Mouse (Mus musculus) spleen, postnatal 36 days (tissue): Measurements from ENCODE around the gene Klhl28.

Experiments
- DNase-seq, 2 experiments: peaks; one replicate each; pipeline ENCODE4 v3.0.0; 2022; ENCODE audit warnings: low spot score in 2 of 2, mixed read lengths in 1 of 2

Klhl28 gene

DNA sequence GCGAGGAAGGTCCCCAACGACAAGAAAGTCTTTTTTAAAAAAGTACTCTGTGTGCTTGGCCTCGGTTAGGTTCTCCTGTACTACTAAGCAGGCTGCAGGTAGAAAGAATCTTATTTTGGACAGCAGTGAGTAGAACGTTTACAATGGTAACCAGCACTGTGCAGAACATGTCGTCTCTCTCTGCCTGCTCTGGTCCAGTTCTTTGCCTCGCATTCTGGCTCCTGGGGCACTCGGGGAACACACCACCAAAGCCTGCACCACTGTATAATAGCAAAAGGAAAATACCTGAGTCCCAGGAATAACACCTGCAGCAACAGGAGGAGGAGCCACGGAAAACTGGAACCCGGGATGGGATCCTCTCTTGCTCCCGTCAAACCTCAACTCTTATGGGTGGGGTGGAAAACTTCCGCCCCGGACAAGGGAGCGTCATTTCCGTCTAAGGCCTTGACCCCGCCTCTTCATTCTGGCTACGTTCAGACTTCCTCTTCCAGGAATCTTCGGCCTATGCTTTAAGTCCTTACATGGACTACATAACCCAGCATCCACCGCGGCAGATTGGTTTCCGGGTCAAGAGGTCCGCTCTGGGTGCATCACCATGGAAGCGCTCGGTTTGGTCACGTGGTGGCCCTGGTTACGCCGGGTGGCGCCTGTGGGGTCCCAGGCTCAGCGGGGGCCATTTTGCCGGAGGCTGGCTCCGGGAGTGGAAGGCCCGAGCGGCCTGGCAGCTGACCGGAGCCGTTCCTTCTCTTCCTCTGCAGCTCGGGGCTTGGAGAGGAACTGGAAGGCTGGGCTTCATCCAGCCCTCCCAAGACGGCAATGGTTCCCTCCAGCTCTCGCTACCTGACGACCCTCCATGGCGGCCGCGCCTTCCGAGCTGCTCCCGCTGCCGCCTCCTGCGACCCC lies at the start of gene Klhl28, which contains the start of gene Togaram1:
Gene Klhl28 (minus strand): TSS at position 411 of the 903 bp plus-strand sequence.
Gene Togaram1 (plus strand): TSS at position 681 of the 903 bp plus-strand sequence.
- DNase-seq: peak; percentile 99

DNA sequence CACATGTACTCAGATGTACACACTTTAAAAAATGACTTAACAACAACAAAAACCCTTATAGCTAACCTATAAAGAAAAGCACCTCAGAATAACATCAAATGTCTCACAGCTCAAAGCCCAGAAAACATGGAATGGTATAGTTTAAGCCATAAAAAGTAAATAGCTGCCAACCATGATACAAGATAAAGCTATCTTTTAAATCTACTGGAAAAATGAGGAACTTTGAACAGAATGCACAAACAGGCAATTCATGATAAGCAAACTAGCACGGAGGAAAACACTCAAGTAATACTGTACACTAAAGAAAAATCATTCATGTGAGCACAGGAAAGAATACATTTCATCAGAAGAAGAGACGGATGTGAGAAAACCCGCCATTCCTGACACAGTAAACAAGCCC lies 42.4 kb upstream of the Klhl28 start:
- no peak for DNase-seq

DNA sequence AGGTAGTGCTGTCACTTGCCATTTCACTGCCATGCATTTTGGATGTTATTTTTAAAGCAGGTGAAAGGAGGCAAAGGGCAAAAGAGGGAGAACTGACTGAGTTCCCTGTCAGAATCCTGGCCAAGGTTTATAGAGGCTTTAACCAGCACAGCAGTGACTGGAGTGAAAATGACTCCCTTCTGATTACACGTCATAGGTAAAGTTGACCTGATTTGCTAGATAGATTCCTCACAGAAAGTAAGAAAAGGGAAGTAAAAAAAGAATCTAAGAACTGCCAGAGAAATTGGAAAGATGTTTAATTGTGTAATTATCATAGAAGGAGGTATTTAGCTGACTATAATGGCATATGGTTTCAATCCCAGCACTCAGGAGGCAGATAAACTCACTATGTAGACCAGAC lies 12.2 kb upstream of the Klhl28 start:
- DNase-seq: no peak

DNA sequence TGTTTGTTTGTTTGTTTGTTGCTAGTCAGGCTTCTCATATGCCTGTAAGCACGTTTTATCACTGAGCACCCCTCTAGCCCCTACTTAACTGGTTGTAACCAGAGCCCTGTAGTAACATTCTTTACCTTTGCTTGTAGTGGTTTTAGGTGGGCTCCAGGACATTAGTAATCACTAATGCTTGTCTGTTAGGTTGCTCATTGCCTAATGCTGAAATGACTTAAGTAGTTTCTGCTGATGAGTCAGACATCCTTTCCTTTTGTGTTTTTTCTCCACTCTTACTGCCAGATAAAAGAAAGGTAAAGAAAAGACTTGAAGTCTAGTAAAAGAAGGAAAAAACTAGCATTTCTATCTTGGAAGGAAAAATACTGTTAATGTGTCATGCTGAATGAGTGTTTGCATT lies 10.9 kb upstream of the Klhl28 start:
- no peak for DNase-seq

DNA sequence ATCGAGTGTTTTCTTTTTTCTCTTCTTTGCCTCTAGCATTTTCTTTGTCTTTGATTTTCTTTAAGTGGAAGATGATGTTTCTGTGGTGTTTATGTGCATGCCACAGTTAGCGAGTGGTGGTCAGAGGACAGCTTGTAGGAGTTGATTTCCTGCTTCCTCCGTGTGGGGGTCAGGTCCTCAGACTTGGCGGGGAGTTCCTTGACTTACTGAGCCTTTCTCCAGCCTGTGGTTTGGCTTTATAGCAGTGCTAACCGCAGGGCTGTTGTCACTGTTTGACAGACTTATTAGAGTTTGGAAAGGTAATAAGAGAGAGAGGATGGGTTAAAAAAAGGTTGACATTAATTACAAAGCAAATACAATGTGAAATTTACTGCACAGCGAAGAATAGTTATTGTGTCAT lies 10.2 kb upstream of the Klhl28 start:
- DNase-seq: no peak

DNA sequence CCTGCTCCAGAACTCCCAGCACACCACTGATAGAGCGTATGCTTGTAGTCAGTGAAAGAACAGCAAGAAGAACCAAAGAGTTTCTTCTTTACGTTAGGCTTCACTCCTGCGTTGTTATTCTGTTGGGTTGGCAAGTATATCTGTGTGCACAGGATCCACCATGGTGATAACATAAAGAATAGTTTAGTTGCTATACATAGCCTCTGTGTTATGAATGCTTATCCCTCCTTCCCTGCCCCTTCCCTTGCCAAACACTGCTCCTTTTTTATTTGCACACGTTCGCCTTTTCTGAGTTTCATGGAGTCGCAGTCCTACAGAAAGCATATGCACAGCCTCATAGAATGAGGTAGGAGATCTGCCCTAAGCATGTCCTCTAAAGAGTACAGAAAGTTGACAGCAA lies 6.7 kb upstream of the Klhl28 start:
- no peak for DNase-seq

DNA sequence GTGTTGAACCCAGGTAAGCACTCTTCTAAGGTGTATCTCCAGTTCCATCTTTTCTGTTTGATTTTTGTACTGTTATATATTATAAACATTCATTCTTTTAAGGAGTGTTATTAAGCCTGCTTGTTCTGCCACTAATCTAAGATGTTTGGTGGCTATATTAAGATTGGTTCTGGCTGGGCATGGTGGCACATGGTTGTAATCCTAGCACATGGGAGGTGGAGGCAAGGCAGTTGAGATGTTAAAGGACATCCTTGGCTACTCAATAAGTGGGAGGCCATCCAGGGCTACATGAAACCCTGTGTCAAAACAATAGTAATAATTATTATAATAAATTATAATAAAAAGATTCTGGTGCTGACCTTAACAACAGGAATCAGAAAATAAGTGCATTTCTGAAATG lies 6.1 kb upstream of the Klhl28 start:
- DNase-seq: no peak

DNA sequence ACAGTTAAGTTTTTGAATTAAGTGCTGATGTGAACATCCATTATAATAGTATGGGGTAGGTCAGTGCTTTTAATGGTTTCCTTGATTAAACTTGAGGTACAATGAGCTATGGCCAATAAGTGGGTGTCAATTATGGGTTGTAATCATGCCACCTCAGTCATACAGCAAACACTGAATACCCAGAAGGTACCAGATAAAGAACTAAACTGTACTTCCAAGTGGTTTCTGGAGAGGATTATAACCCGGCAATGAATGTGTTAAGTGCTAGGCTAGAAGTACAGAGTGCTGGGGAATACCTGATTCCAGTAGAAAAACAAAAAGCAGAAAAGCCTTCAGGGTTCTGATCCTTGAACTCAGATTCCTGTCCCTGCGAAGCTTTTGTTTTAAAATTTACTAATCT lies 2.7 kb upstream of the Klhl28 start:
- no peak for DNase-seq

DNA sequence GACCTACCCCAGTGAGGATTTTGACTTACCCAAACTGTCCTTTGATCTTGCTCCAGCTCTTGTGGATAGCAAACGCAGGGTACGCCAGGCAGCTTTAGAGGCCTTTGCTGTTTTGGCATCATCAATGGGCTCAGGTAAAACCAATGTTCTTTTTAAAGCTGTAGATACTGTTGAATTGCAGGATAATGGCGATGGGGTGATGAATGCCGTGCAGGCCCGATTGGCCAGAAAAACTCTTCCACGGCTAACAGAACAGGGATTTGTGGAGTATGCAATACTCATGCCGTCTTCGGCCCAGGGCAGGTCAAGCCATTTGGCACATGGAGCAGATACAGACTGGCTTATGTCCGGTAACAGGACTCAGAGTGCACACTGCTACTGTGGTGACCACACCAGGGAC lies 2.1 kb upstream of the Klhl28 start:
- no peak for DNase-seq

DNA sequence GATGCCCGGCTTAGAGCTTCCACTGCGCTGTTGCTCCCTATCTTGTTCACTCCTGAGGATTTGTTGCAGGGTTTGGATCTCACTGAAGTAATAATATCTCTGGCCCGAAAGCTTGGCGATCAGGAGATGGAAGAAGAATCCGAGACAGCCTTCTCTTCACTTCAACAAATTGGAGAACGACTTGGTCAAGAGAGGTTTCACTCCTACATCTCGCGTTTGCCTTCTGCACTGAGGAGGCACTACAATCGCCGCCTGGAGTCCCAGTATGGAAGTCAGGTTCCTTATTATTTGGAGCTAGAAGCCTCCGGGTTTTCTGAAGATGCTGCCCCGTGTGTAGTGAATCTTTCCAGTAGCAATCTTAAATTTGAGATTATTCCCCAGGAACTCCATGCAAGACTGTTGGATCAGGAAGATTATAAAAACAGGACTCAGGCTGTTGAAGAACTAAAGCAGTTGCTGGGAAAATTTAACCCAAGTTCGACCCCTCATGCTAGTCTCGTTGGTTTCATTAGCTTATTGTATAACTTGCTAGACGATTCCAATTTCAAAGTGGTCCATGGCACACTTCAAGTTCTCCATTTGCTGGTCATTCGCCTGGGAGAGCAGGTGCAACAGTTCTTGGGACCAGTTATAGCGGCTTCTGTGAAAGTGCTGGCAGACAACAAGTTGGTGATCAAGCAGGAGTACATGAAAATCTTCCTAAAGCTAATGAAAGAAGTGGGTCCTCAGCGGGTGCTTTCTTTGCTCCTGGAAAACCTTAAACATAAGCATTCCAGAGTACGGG lies 1.5 kb upstream of the Klhl28 start:
- no peak for DNase-seq

DNA sequence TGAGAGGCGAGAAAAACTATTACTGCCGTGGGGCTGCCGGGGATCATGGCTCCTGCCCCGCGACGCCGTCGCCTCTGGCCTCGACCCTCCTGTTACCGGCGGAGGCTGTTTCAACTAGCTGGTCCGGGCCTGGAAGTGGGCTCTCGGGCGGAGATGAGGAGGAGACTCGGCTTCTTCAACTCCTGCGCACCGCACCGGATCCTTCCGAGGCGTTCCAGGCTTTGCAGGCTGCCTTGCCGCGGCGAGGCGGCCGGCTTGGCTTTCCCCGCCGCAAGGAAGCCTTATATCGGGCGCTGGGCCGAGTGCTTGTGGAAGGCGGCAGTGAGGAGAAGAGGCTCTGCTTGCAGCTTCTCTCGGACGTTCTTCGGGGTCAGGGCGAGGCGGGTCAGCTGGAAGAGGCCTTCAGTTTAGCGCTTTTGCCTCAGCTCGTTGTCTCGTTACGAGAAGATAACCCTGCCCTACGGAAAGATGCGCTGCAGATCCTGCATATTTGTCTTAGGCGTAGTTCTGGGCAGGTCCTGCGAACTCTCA lies 832 bp upstream of the Klhl28 start:
- DNase-seq: peak; percentile 32 to 37

DNA sequence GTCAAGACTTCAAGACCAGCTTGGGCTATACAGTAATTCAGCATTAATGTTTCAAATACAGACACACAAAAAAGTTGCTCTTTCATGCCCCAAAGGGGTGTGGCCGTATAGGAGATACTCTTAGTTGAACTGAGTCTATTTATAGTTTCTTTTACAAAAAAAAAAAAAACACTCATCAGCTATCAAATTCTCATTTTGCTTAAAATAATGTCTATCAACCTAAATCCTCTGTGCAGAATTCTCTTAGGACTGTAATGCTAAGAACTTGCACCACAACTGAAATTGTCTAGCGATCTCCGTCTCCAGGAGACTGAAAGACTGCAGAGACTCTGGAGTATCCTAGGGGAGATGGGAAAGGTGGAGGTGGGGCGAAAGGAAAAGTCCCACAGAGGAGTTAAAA lies 774 bp downstream of the Klhl28 start:
- no peak for DNase-seq

DNA sequence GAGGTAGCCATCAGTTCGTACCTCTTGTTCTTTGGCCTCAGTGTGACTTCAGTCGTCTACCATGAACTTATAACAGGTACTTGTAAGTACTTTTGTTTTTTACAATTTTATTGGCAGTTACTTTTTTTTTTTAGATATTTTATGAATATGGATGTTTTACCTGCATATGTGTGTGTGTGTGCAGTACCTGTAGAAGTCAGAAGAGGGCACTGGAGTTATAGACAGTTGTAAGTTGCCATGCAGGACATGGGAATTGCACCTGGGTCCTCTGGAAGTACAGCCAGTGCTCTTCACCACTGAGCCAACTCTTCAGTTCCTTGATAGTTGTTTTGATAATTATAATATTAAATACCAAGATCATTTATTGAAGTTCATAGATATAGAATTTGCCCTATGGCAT lies 27.8 kb downstream of the Klhl28 start:
- no peak for DNase-seq

DNA sequence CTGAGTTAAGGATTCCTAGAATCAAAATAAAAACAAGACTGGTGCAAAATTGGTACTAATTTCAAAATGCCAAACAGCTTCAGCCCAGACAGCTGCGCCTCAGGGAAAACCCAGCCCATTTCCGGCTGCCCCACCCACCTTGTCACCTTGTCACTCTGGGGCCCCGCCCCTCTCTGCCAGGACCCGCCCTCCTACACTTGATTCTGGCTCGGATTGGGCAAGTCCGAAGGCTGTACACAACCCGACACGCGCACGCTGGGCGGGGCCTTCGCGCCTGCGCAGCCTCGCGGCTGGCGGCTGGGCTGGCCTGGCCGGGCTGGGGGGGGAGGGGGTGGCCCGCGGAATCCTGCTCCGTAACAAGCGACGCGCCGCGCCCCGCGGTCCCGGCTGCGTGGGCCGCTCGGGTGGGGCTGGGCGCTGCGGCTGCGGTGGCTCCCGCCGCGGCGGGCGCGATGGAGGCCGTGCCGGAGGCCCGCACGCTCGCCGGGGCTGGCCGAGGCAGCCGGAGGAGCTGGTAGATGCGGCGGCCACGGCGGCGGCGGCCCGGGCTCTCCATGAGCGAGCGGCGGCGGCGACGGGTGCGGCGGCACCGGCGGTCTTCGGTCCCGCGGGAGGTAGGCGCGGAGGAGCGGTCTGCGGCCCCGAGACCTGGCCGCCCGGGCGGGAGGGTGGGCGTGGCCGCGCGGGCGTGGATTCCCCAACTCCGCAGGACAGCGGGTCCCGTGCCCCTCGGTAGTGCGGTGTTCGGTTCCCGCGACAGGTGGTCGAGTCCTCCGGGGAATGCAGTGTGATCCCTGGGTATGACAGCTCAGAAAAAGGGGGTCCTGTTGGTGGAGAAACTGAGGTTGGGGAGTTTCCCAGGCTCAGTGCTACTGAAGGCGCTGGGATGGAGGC lies 47.5 kb downstream of the Klhl28 start, which contains the start of gene Gm527:
Gene Gm527 (plus strand): TSS at position 329 of the 894 bp plus-strand sequence.
- peak; percentile 94 to 95 for DNase-seq

DNA sequence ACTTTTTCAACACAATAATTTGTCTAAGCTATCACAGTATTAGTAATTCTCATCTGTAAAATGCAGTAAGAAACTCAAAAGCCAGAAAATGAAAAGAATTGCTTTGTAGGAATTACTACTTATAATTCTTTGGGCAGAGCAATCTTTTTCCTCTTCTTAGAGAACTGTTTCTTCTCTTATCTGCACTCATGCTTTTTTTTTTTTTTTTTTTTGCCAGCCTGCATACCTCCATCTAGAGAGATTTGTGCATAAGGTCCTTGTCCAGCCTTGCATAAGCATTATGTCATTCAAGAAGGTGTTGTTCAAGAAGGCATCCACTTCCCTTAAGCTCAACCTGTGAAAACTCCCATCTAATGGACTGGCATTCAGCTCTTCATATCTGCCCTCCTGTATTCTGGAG lies 48.6 kb downstream of the Klhl28 start:
- DNase-seq: no peak

DNA sequence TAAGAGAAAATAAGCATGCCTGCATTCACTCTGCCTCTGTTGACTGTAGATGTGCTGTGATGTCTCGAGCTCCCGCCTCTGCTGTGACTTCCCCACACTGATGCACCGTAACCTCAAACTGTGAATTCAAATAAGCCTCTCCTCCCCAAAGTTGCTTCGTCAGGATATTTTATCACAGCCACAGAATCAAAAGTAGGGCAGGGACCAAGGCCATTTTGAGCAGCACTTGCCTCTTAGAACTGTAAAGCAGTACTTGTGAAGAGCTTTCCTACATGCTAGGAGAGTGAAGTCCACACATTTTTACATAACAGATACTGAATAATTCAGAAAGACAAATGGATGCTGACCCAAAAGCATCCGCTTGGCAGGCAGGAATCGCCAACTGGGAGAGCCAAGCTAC lies 52.3 kb downstream of the Klhl28 start:
- DNase-seq: no peak

DNA sequence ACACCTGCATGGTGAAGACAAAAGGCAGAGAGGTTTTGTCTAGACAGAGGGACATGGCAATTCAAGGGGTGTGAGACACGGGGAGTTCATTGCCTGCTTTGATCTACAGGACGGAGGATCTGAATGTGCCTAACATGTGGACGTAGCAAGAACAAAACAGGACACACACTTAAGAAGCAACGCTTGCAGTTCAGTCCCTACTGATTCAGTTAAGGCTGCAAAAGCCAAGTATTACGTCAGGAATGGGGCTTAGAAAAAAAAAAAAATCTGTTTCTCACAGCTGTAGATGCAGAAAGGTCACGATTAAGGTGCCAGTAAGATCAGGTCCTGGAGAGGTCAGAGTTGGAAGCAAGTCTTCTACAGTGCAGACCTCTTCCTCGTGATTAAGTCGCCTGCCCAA lies 62.1 kb downstream of the Klhl28 start:
- no peak for DNase-seq

DNA sequence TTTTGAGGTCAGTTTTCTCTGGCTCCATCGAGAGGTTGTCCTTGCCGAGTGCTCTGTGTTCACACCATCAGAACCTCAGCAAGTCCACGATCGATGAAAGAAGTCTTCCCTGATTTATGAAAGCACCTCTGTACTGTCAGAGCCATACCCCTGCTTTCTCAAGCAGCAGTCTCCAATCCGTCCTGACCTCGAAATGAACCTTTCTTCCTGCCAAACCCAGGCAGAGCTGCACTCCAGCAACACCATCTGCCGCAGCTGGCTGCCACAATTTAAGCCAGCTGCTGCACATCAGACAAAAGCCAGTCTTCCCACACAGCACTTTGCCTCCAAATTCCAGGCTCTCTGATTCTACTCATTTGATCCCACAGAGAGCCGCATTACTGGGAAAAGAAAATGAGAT lies 62.8 kb downstream of the Klhl28 start:
- DNase-seq: peak in 1 of 2 experiments; percentile 1

DNA sequence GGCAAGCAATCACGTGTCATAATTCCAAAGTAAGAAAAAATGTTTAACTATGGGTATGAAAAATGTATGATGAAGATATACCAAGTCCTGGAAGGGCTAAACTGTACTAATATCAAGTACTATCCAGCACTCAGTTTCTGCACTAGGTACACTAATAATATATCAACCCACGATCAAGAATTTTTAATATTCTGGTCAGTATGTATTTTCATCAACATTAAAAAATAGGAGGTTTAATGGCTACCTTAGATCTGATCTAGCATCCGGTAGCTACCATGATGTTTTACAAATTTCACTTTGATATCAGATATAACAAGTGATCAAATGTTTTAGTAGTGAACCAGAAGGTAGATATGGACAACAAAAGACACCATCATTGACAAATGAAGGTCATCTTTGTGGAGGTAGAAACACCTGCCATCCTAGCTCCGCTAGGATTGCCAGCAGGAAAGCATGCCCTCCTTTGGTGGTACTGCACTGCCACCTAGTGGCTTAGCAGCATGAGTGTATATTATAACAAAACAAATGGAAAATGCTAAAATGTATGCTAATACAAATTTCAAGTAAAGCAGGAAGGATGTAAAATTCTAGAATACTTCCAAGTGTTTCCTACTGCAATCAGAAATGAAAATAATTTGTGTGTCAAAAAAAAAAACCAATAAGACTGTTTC lies 68.1 kb downstream of the Klhl28 start:
- peak; percentile 11 to 14 for DNase-seq
